Mouse (Mus musculus) gastrocnemius, postnatal 14 days (tissue): Measurements from ENCODE around the gene Sod2. TPM values are rescaled to one million over a fixed set of nuclear protein-coding genes. Genes with fewer than 3 reads are reported as not detected.
"Not testable (repeated sequence)": the region's sequence is repeated elsewhere in the genome, so short reads cannot be mapped to it uniquely, and the experiment has no call there.

Experiments used
- DNase-seq: peaks from one replicate; pipeline ENCODE4 v3.0.0; 2021; ENCODE audit warnings: mixed read lengths
- intact Hi-C: fragments of 180-260 bp; cut with DNase I; formaldehyde crosslinking; loops from one replicate; pipeline ENCODE4 v1.15.1; 2025; ENCODE audit warnings: low total_unique reads
- total RNA-seq, 2 experiments: library from RNA; stranded (reverse); gene quantifications; 2 replicates each; pipeline ENCODE4 v1.2.3; 2021

Sod2 gene
- total RNA-seq, 2 experiments from 2014 or later, result 302 to 371 TPM

- intact Hi-C loops, result no loop called here
- peak; percentile 100 for DNase-seq
Measured at GRCm38 (mm10) chr17:13007730-13008425, 1.2 kb downstream of the Sod2 start.

- intact Hi-C loops, result no loop called here
- no peak for DNase-seq
Measured at GRCm38 (mm10) chr17:13008528-13008927, 1.9 kb downstream of the Sod2 start.

- no peak for DNase-seq
Measured at GRCm38 (mm10) chr17:13009887-13010286, 3.2 kb downstream of the Sod2 start.

GRCm38 (mm10) chr17:13013316-13013715, 6.7 kb downstream of the Sod2 start:
- DNase-seq, result no peak
- intact Hi-C loops, result no loop called here

More at GRCm38 (mm10) chr17:13009887-13010286, 3.2 kb downstream of the Sod2 start:
- intact Hi-C loops, result no loop called here

- intact Hi-C loops, DNase-seq: not testable (repeated sequence)
Measured at GRCm38 (mm10) chr17:13036627-13037192, 30.1 kb downstream of the Sod2 start.

GRCm38 (mm10) chr17:13043846-13044673, 37.4 kb downstream of the Sod2 start:
- intact Hi-C loops, DNase-seq: not testable (repeated sequence)

- DNase-seq, intact Hi-C loops: not testable (repeated sequence)
Measured at GRCm38 (mm10) chr17:13052124-13052813, 45.6 kb downstream of the Sod2 start, which contains the start of gene Gpr31b. TSS of gene Gpr31b (minus strand) at chr17:13052296.

- DNase-seq, intact Hi-C loops: not testable (repeated sequence)
Measured at GRCm38 (mm10) chr17:13060804-13061203, 54.2 kb downstream of the Sod2 start, which contains the start of gene Tcp10b. TSS of gene Tcp10b (plus strand) at chr17:13061104.

- DNase-seq, intact Hi-C loops: not testable (repeated sequence)
Measured at GRCm38 (mm10) chr17:13062882-13063281, 56.2 kb downstream of the Sod2 start.

GRCm38 (mm10) chr17:13067864-13068385, 61.3 kb downstream of the Sod2 start:
- intact Hi-C loops, result not testable (repeated sequence)

GRCm38 (mm10) chr17:13069227-13069626, 62.6 kb downstream of the Sod2 start:
- intact Hi-C loops, DNase-seq: not testable (repeated sequence)

More at GRCm38 (mm10) chr17:13067864-13068385, 61.3 kb downstream of the Sod2 start:
- not testable (repeated sequence) for DNase-seq

Other genes with a start within 250 kb of the Sod2 start
- 10 to 100 TPM; 64.3 to 72.6 TPM for gene Igf2r, start 237.2 kb upstream of the Sod2 start, total RNA-seq
- under 1 TPM; 0.18 to 0.90 TPM for gene Mas1, start 138.7 kb upstream of the Sod2 start, total RNA-seq
- 1 to 10 TPM; 1.8 to 2.1 TPM for gene Mrgprh, start 130.8 kb upstream of the Sod2 start, total RNA-seq
- gene Pnldc1, start 96.6 kb upstream of the Sod2 start, total RNA-seq, result under 1 TPM; 0.14 to 0.91 TPM
- 100 to 1,000 TPM; 205 to 212 TPM for gene Tcp1, start 91.1 kb upstream of the Sod2 start, total RNA-seq
- 10 to 100 TPM; 86.2 to 87.2 TPM for gene Mrpl18, start 90.5 kb upstream of the Sod2 start, total RNA-seq
- gene Acat3, start 66.2 kb upstream of the Sod2 start, total RNA-seq, result not detected
- 1 to 10 TPM; 4.7 to 6.4 TPM for gene Acat2, start 46.1 kb upstream of the Sod2 start, total RNA-seq
- 10 to 100 TPM; 27.9 to 31.2 TPM for gene Wtap, start 12.7 kb upstream of the Sod2 start, total RNA-seq
- gene Gpr31b, start 45.5 kb downstream of the Sod2 start, total RNA-seq, result not detected
- under 1 TPM; 0.27 to 0.35 TPM for gene Tcp10b, start 54.3 kb downstream of the Sod2 start, total RNA-seq
- gene Unc93a, start 125.0 kb downstream of the Sod2 start, total RNA-seq, result not detected
- gene Smok2a, start 214.3 kb downstream of the Sod2 start, total RNA-seq, result not detected
- gene Smok2b, start 223.4 kb downstream of the Sod2 start, total RNA-seq, result not detected